Mouse (Mus musculus) heart, embryonic 16.5 days (tissue): ENCODE measurements at regions not wholly inside any gene's neighbourhood (a gene's known extent, or its start where the extent isn't known, plus 50 kb on each side); places are given as distances from the start of the nearest gene placed in this dataset.

Experiments
- ATAC-seq: fragments of 200-750 bp; cut with Nextera tagmentation; replicated peaks from 2 replicates; pipeline ENCODE4 v1.8.0; 2017; ENCODE audit warnings: moderate number of reproducible peaks; ENCODE audit not compliant: insufficient read depth, low FRiP score; ENCODE audit errors: extremely low read depth
- H3K27ac ChIP-seq: fragments of 300-500 bp; sonication (generic); 2 replicates; pipeline ENCODE4 v1.5.1; 2014; ENCODE audit warnings: mild to moderate bottlenecking, low read length, control low read depth, moderate library complexity
- H3K27me3 ChIP-seq: fragments of 300-500 bp; sonication (generic); 2 replicates; pipeline ENCODE4 v1.6.1; 2014; ENCODE audit warnings: low read length, mixed read lengths; ENCODE audit not compliant: control insufficient read depth, insufficient read depth
- H3K36me3 ChIP-seq: fragments of 300-500 bp; sonication (generic); 2 replicates; pipeline ENCODE4 v1.6.1; 2014; ENCODE audit not compliant: control insufficient read depth, insufficient read depth
- H3K4me1 ChIP-seq: fragments of 300-500 bp; sonication (generic); 2 replicates; pipeline ENCODE4 v1.6.1; 2014; ENCODE audit warnings: low read length, mixed read lengths; ENCODE audit not compliant: control insufficient read depth, insufficient read depth
- H3K4me2 ChIP-seq: fragments of 300-500 bp; sonication (generic); 2 replicates; pipeline ENCODE4 v1.6.1; 2014; ENCODE audit warnings: low read depth, mild to moderate bottlenecking, control low read depth, low read length
- H3K4me3 ChIP-seq: fragments of 300-500 bp; sonication (generic); 2 replicates; pipeline ENCODE4 v1.5.1; 2014; ENCODE audit warnings: mild to moderate bottlenecking, control low read depth, low read length
- H3K9ac ChIP-seq: fragments of 300-500 bp; sonication (generic); 2 replicates; pipeline ENCODE4 v1.6.1; 2014; ENCODE audit warnings: low read length, control low read depth
- H3K9me3 ChIP-seq: fragments of 300-500 bp; sonication (generic); replicated peaks from 2 replicates; pipeline ENCODE4 v1.6.1; 2016; ENCODE audit warnings: low read length; ENCODE audit not compliant: control insufficient read depth
- WGBS: fragments of 180-500 bp; shearing (Covaris S2); extraction: QIAGEN DNeasy Blood & Tissue Kit; methylation state at CpG from one replicate; pipeline ENCODE4 v1.1.7; 2014; 5-methylcytosine and 5-hydroxymethylcytosine counted together

GRCm38 (mm10) chr14:76278751-76279450 lies 135.9 kb upstream of the Tsc22d1 start:
- Histone ChIP-seq H3K27me3 (no peaks in the 10 kb centered on the region), H3K4me1 (peaks cover 7% of the 10 kb centered on the region), H3K27ac (no peak overlapping the region), H3K36me3 (no peaks in the 10 kb centered on the region), H3K9me3 (0 out of 2 replicates have a peak, but pooled peaks cover 2% of the 10 kb centered on the region), H3K4me3 (no peak overlapping the region), H3K4me2 (no peak overlapping the region), H3K9ac (no peak overlapping the region)
- WGBS, result 74% methylated on average over 17 of the region's 17 CpGs
- no peak for ATAC-seq

- H3K36me3 ChIP-seq, result no peaks in the 10 kb centered on the region
- WGBS, result 84% methylated on average over 19 of the region's 19 CpGs
- ATAC-seq, result no peak
Observed at GRCm38 (mm10) chr14:76279561-76279960, 135.2 kb upstream of the Tsc22d1 start.

GRCm38 (mm10) chr14:76281867-76282266 lies 132.9 kb upstream of the Tsc22d1 start:
- Histone ChIP-seq H3K27ac (no peak overlapping the region), H3K9me3 (0 out of 2 replicates have a peak, but pooled peaks cover 2% of the 10 kb centered on the region), H3K36me3 (no peaks in the 10 kb centered on the region), H3K4me2 (no peak overlapping the region), H3K27me3 (no peaks in the 10 kb centered on the region), H3K9ac (no peak overlapping the region), H3K4me3 (no peak overlapping the region), H3K4me1 (no peaks in the 10 kb centered on the region; the same call in 1 of the 2 replicates)
- ATAC-seq, result no peak
- WGBS, result 35% methylated on average over 5 of the region's 5 CpGs

More at GRCm38 (mm10) chr14:76279561-76279960, 135.2 kb upstream of the Tsc22d1 start:
- H3K4me3 ChIP-seq, result no peak overlapping the region
- H3K9ac ChIP-seq, result no peak overlapping the region
- H3K9me3 ChIP-seq, result 0 out of 2 replicates have a peak, but pooled peaks cover 2% of the 10 kb centered on the region
- no peaks in the 10 kb centered on the region for H3K27me3 ChIP-seq
- no peak overlapping the region for H3K27ac ChIP-seq
- H3K4me1 ChIP-seq, result peaks cover 7% of the 10 kb centered on the region
- H3K4me2 ChIP-seq, result no peak overlapping the region

GRCm38 (mm10) chr14:76287768-76288167 lies 127.0 kb upstream of the Tsc22d1 start:
- ATAC-seq, result no peak
- H3K27me3 ChIP-seq, result no peaks in the 10 kb centered on the region

GRCm38 (mm10) chr14:76290401-76291018 lies 124.3 kb upstream of the Tsc22d1 start:
- H3K4me3 ChIP-seq, result no peak overlapping the region
- no peaks in the 10 kb centered on the region for H3K4me1 ChIP-seq
- H3K27ac ChIP-seq, result no peak overlapping the region
- H3K9ac ChIP-seq, result no peak overlapping the region
- ATAC-seq, result no peak
- H3K9me3 ChIP-seq, result no peaks in the 10 kb centered on the region
- no peak overlapping the region for H3K4me2 ChIP-seq
- H3K36me3 ChIP-seq, result no peaks in the 10 kb centered on the region
- 87% methylated on average over 9 of the region's 9 CpGs for WGBS
- H3K27me3 ChIP-seq, result no peaks in the 10 kb centered on the region

More at GRCm38 (mm10) chr14:76287768-76288167, 127.0 kb upstream of the Tsc22d1 start:
- no peak overlapping the region for H3K9ac ChIP-seq
- H3K4me3 ChIP-seq, result no peak overlapping the region
- WGBS, result 86% methylated on average over 8 of the region's 8 CpGs
- 0 out of 2 replicates have a peak, but pooled peaks cover 2% of the 10 kb centered on the region for H3K9me3 ChIP-seq
- H3K4me2 ChIP-seq, result no peak overlapping the region
- no peaks in the 10 kb centered on the region for H3K36me3 ChIP-seq
- no peaks in the 10 kb centered on the region for H3K4me1 ChIP-seq
- no peak overlapping the region for H3K27ac ChIP-seq

- H3K27ac ChIP-seq, result no peak overlapping the region
- no peak overlapping the region for H3K4me3 ChIP-seq
- WGBS, result 25% methylated on average over 4 of the region's 4 CpGs
- H3K4me1 ChIP-seq, result no peaks in the 10 kb centered on the region
- no peak overlapping the region for H3K9ac ChIP-seq
- H3K36me3 ChIP-seq, result no peaks in the 10 kb centered on the region
- H3K27me3 ChIP-seq, result no peaks in the 10 kb centered on the region
- no peaks in the 10 kb centered on the region for H3K9me3 ChIP-seq
- H3K4me2 ChIP-seq, result no peak overlapping the region
- no peak for ATAC-seq
Observed at GRCm38 (mm10) chr14:76292211-76292610, 122.5 kb upstream of the Tsc22d1 start.

GRCm38 (mm10) chr14:76295411-76296169 lies 119.2 kb upstream of the Tsc22d1 start:
- 73% methylated on average over 18 of the region's 18 CpGs for WGBS
- no peak overlapping the region for H3K9ac ChIP-seq
- no peak overlapping the region for H3K27ac ChIP-seq
- H3K27me3 ChIP-seq, result no peaks in the 10 kb centered on the region
- no peak for ATAC-seq
- no peak overlapping the region for H3K4me2 ChIP-seq
- no peaks in the 10 kb centered on the region for H3K9me3 ChIP-seq
- H3K4me3 ChIP-seq, result no peak overlapping the region
- H3K36me3 ChIP-seq, result no peaks in the 10 kb centered on the region
- no peaks in the 10 kb centered on the region for H3K4me1 ChIP-seq

- H3K27ac ChIP-seq, result no peak overlapping the region
- H3K4me1 ChIP-seq, result peaks cover 4% of the 10 kb centered on the region
- ATAC-seq, result no peak
- H3K9me3 ChIP-seq, result no peaks in the 10 kb centered on the region
- no peak overlapping the region for H3K4me2 ChIP-seq
- no peak overlapping the region for H3K4me3 ChIP-seq
- H3K36me3 ChIP-seq, result no peaks in the 10 kb centered on the region
- H3K9ac ChIP-seq, result no peak overlapping the region
- 84% methylated on average over 5 of the region's 5 CpGs for WGBS
- H3K27me3 ChIP-seq, result no peaks in the 10 kb centered on the region
Observed at GRCm38 (mm10) chr14:76297864-76298263, 116.9 kb upstream of the Tsc22d1 start.
